Mouse (Mus musculus) lung, postnatal 0 days (tissue): ENCODE data around the gene 4921524J17Rik. TPM values are rescaled to one million over a fixed set of nuclear protein-coding genes. Genes with fewer than 3 reads are reported as not detected.

Experiments used
- ATAC-seq: fragments of 200-750 bp; cut with Nextera tagmentation; 2 replicates; pipeline ENCODE4 v1.8.0; 2017; ENCODE audit warnings: moderate library complexity
- DNase-seq: peaks from one replicate; pipeline ENCODE4 v3.0.0-alpha.2; 2016; ENCODE audit warnings: low spot score
- H3K27ac ChIP-seq: fragments of 300-500 bp; sonication (generic); 2 replicates; pipeline ENCODE4 v1.5.1; 2014; ENCODE audit warnings: antibody characterized with exemption, mild to moderate bottlenecking, low read length, mixed read lengths
- H3K27me3 ChIP-seq: fragments of 300-500 bp; sonication (generic); replicated peaks from 2 replicates; pipeline ENCODE4 v1.6.1; 2014; ENCODE audit warnings: low read length, mixed read lengths; ENCODE audit not compliant: insufficient read depth
- H3K36me3 ChIP-seq: fragments of 300-500 bp; sonication (generic); 2 replicates; pipeline ENCODE4 v1.6.1; 2014; ENCODE audit warnings: low read length, mixed read lengths; ENCODE audit not compliant: insufficient read depth
- H3K4me1 ChIP-seq: fragments of 300-500 bp; sonication (generic); 2 replicates; pipeline ENCODE4 v1.6.1; 2014; ENCODE audit warnings: antibody characterized with exemption, low read depth, low read length, mixed read lengths; ENCODE audit not compliant: insufficient read depth
- H3K4me2 ChIP-seq: fragments of 300-500 bp; sonication (generic); replicated peaks from 2 replicates; pipeline ENCODE4 v1.6.1; 2014; ENCODE audit warnings: low read depth, mild to moderate bottlenecking, low read length, moderate library complexity, mixed read lengths
- H3K4me3 ChIP-seq: fragments of 300-500 bp; sonication (generic); 2 replicates; pipeline ENCODE4 v1.5.1; 2014; ENCODE audit warnings: low read depth, low read length
- H3K9ac ChIP-seq: fragments of 300-500 bp; sonication (generic); replicated peaks from 2 replicates; pipeline ENCODE4 v1.6.1; 2014; ENCODE audit warnings: low read depth, mild to moderate bottlenecking
- H3K9me3 ChIP-seq: fragments of 300-500 bp; sonication (generic); 2 replicates; pipeline ENCODE4 v1.6.1; 2016; ENCODE audit warnings: low read length, mixed read lengths
- CTCF ChIP-seq: IDR thresholded peaks from 2 replicates; pipeline ENCODE4 v1.5.1; 2016; ENCODE audit warnings: antibody characterized with exemption, mild to moderate bottlenecking
- EP300 ChIP-seq: IDR thresholded peaks from 2 replicates; pipeline ENCODE4 v1.6.1; 2016; ENCODE audit warnings: antibody characterized with exemption, mild to moderate bottlenecking, control low read depth
- WGBS: fragments of 180-500 bp; shearing (Covaris S2); extraction: QIAGEN DNeasy Blood & Tissue Kit; methylation state at CpG from one replicate; pipeline ENCODE4 v1.1.7; 2014; 5-methylcytosine and 5-hydroxymethylcytosine counted together
- polyA plus RNA-seq: library from polyadenylated mRNA; unstranded; fragments of >200 nt; fragmentation: Nextera tagmentation; extraction: Ambion mirVana; gene quantifications from 2 replicates; pipeline ENCODE4 v1.2.1, GENCODE M21; 2015

Gene 4921524J17Rik
- polyA plus RNA-seq, 1 experiment from 2014 or later, result 42.4 TPM

DNA sequence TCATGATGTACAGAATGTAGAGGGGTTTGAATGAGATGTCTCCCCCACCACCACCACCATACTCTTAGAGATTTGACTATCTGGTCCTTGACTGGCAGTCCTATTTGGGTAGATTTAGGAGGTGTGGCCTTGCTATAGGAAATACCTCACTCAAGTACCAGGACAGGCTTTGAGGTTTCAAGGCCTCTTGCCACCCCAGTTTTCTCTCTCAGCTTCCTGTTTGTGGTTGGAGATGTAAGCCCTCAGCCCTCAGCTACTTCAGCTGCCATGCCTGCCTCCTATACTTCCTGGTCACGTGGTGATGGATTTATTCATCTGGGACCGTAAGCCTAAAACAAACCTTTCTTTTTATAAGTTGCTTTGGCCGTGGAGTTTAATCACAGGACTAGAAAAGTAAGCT, 17.7 kb upstream of the 4921524J17Rik start:
- ATAC-seq (no peak), DNase-seq (no peak)
- H3K4me2 ChIP-seq, result no peak overlapping the region
- H3K4me3 ChIP-seq, result no peak overlapping the region
- no peak for TF ChIP-seq EP300
- TF ChIP-seq CTCF, result no peak
- H3K27me3 ChIP-seq, result no peaks in the 10 kb centered on the region
- H3K9ac ChIP-seq, result no peak overlapping the region
- no peaks in the 10 kb centered on the region for H3K36me3 ChIP-seq
- WGBS, result 60% methylated on average over 3 of the region's 3 CpGs
- no peaks in the 10 kb centered on the region for H3K4me1 ChIP-seq
- no peaks in the 10 kb centered on the region for H3K9me3 ChIP-seq
- no peak overlapping the region for H3K27ac ChIP-seq

DNA sequence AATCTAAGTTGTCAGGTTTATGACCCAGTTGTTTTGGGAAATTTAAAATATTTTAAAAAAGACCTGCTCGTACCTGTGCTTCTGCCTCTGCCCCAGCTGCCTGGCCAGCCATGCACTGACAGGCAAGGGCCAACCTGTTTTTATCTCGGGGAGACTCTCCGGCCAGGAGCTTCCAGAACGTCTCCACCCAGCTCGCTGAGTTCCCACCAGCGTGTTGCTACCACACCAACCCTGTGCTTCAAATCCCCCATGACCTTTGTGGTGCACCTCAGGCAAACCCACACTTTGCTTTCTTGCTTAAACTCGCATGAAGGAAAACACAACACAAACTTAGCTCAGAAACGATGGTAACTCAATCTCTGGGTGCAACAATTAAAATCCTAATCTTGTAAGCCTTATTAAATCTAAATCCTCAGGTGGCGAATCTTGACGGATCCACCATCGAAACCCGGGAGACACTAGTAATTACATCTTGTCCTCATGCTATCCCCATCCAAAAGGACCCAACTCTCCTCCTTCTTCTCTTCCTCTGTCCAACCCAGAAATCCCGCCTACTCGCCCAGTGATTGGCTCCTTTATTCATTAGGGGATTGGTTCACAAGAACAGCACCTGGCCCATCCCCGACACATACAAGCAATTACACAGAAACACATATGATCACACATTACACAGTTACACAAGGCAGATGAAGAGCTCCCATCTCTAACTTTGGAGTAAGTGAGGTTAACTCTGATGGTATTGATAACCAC, 13.5 kb upstream of the 4921524J17Rik start:
- Histone ChIP-seq H3K36me3 (no peaks in the 10 kb centered on the region), H3K4me2 (no peak overlapping the region), H3K9me3 (no peaks in the 10 kb centered on the region), H3K4me1 (no peaks in the 10 kb centered on the region), H3K4me3 (no peak overlapping the region), H3K27me3 (no peaks in the 10 kb centered on the region), H3K27ac (no peak overlapping the region), H3K9ac (no peak overlapping the region)
- no peak for DNase-seq
- TF ChIP-seq EP300 (no peak), CTCF (no peak)
- no peak for ATAC-seq
- WGBS, result 79% methylated on average over 15 of the region's 15 CpGs

DNA sequence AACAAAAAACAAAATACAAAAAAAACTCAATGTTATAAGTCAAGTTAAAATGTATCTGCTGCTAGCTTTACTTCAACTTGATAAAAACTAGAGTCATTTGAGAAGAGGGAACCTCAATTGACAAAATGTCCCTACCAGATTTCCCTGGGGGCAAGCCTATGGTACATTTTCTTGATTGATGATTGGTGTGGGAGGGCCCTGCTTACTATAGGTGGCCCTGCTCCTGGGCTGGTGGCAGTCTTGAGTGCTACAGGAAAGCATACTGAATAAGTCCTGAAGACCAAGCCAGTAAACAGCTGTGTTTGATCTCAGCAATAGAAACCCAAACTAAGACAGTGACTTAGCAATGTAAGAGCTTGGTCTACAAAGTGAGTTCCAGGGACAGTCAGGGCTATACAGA, 11.5 kb upstream of the 4921524J17Rik start:
- H3K27ac ChIP-seq, result no peak overlapping the region
- ATAC-seq, result no peak
- H3K9ac ChIP-seq, result no peak overlapping the region
- H3K9me3 ChIP-seq, result no peaks in the 10 kb centered on the region
- H3K4me1 ChIP-seq, result no peaks in the 10 kb centered on the region
- H3K27me3 ChIP-seq, result no peaks in the 10 kb centered on the region
- TF ChIP-seq CTCF, result no peak
- no peak for TF ChIP-seq EP300
- DNase-seq, result no peak
- H3K36me3 ChIP-seq, result no peaks in the 10 kb centered on the region
- no peak overlapping the region for H3K4me2 ChIP-seq
- H3K4me3 ChIP-seq, result no peak overlapping the region

DNA sequence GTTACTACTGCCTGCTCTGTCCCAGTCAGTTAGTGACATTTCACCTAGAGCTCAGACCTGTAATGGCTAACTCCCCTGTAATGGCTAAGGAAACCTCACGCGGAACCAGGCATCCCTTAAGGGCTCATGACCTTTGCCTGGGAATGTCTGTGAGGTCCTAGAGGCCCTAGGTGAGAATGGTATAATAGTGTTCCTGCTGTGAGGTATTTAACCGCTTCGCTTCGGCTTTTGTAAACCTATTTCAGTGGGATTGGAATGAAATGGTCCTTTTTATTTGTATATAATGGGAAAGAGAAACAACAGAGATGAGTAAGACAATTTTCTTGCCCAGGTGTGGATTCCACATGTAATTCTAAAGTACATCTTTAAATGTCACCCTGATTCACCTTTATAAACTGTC, 8.9 kb upstream of the 4921524J17Rik start:
- H3K9ac ChIP-seq, result no peak overlapping the region
- no peaks in the 10 kb centered on the region for H3K4me1 ChIP-seq
- H3K4me2 ChIP-seq, result no peak overlapping the region
- DNase-seq (no peak), ATAC-seq (no peak)
- TF ChIP-seq CTCF, result no peak
- no peak for TF ChIP-seq EP300
- H3K9me3 ChIP-seq, result no peaks in the 10 kb centered on the region
- H3K36me3 ChIP-seq, result no peaks in the 10 kb centered on the region
- H3K27ac ChIP-seq, result no peak overlapping the region
- H3K27me3 ChIP-seq, result no peaks in the 10 kb centered on the region
- 59% methylated on average over 5 of the region's 5 CpGs for WGBS
- no peak overlapping the region for H3K4me3 ChIP-seq

DNA sequence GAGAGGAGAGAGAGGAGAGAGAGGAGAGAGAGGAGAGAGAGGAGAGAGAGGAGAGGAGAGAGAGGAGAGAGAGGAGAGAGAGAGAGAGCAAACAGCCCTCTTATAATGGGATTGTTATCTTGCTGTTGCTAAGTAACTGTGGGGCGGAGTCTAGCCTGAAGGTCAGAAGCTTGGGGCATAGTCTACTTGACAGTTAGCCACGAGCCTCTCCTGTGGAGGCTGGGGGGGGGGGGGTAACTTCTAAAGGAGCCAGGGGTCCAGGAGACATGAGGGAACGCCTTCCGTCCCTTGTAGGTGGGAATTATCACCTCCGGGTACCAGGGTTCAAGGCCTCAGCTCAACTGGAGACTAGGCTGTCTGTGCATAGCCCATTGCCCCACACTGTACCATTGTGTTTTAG, 3.1 kb upstream of the 4921524J17Rik start:
- H3K36me3 ChIP-seq, result no peaks in the 10 kb centered on the region
- TF ChIP-seq CTCF (no peak), EP300 (no peak)
- no peaks in the 10 kb centered on the region for H3K9me3 ChIP-seq
- 30% methylated on average over 5 of the region's 5 CpGs for WGBS
- no peak overlapping the region for H3K27ac ChIP-seq
- ATAC-seq (no peak), DNase-seq (peak; percentile 42)
- no peak overlapping the region for H3K4me3 ChIP-seq
- no peaks in the 10 kb centered on the region for H3K27me3 ChIP-seq
- peaks cover 6% of the 10 kb centered on the region; the same call in 1 of the 2 replicates for H3K4me1 ChIP-seq
- H3K4me2 ChIP-seq, result no peak overlapping the region
- H3K9ac ChIP-seq, result no peak overlapping the region

DNA sequence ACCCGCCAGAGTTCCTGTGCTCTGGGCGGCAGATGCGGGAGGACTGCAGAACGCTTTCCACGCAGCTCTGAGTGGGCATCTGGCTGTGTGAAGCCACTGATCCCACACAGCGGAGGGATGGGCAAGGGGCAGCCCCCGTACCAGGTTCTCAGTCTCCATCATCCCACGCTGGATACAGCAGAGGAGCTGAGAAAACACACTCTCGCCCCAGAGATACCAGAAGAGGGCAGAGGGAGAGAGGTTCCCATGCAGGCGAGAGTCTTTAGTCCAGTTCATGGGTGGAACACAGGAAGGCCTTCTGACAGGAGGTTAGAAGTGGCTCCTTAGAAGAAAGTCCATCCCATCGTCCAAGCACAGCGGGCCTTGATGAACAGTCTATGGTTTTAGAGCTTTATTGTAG, 2.2 kb upstream of the 4921524J17Rik start:
- no peaks in the 10 kb centered on the region for H3K27me3 ChIP-seq
- H3K27ac ChIP-seq, result no peak overlapping the region
- H3K4me1 ChIP-seq, result peaks cover 8% of the 10 kb centered on the region; the same call in 1 of the 2 replicates
- no peak overlapping the region for H3K9ac ChIP-seq
- no peaks in the 10 kb centered on the region for H3K9me3 ChIP-seq
- no peak overlapping the region for H3K4me2 ChIP-seq
- no peak overlapping the region for H3K4me3 ChIP-seq
- DNase-seq (no peak), ATAC-seq (no peak)
- WGBS, result 78% methylated on average over 12 of the region's 12 CpGs
- no peaks in the 10 kb centered on the region for H3K36me3 ChIP-seq
- no peak for TF ChIP-seq EP300
- no peak for TF ChIP-seq CTCF

DNA sequence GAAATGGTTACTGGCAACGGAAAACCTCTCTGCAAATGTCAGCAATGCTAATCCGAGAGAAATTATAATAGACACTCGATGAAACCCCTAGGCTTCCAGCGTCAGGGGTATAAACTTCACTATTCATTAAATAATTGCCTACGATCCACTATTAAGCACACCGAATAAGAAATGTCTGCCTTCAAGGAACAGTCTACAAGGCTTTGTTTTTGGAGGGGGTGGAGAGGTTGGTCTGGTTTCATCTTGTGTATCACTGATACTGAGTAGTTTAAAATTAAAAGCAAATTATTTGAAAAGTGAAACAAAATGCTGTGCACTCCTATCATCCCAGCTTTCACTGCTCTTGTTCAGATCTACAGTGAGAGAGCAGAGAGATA, 372 bp upstream of the 4921524J17Rik start:
- Histone ChIP-seq H3K27ac (no peak overlapping the region), H3K4me1 (peaks cover 14% of the 10 kb centered on the region; the same call in 1 of the 2 replicates), H3K27me3 (no peaks in the 10 kb centered on the region), H3K9ac (no peak overlapping the region), H3K36me3 (no peaks in the 10 kb centered on the region), H3K4me3 (peak overlapping the region; percentile 94), H3K9me3 (no peaks in the 10 kb centered on the region), H3K4me2 (peak overlapping the region; percentile 53)
- DNase-seq (no peak), ATAC-seq (peak; percentile 21)
- 2% methylated on average over 6 of the region's 6 CpGs for WGBS
- TF ChIP-seq EP300 (no peak), CTCF (no peak)
